Mouse (Mus musculus) G1E (cell line): ENCODE measurements around the gene Nefh. TPM values are rescaled to one million over a fixed set of nuclear protein-coding genes. Genes with fewer than 3 reads are reported as not detected.

Source experiments
- ATAC-seq: 2 replicates; pipeline ENCODE4 v1.8.0; 2016; ENCODE audit warnings: mild to moderate bottlenecking; ENCODE audit not compliant: insufficient number of reproducible peaks, poor library complexity, low FRiP score, severe bottlenecking; ENCODE audit errors: extremely low read depth
- DNase-seq: peaks from one replicate; pipeline ENCODE4 v3.0.0; 2012; ENCODE audit warnings: low spot score
- H3K27me3 ChIP-seq: 2 replicates; pipeline ENCODE4 v1.6.1; 2012; ENCODE audit warnings: mild to moderate bottlenecking, low read length, inconsistent platforms; ENCODE audit not compliant: insufficient read depth
- H3K36me3 ChIP-seq: replicated peaks from 2 replicates; pipeline ENCODE3; 2012; ENCODE audit warnings: mild to moderate bottlenecking, inconsistent platforms
- H3K4me1 ChIP-seq: 2 replicates; pipeline ENCODE4 v1.6.1; 2012; ENCODE audit warnings: low read depth, low read length, inconsistent platforms, mixed read lengths; ENCODE audit not compliant: insufficient read depth
- H3K4me3 ChIP-seq: 2 replicates; pipeline ENCODE4 v1.5.1; 2012; ENCODE audit warnings: low read depth, mild to moderate bottlenecking, inconsistent platforms, low read length, moderate library complexity, mixed read lengths
- H3K9me3 ChIP-seq: replicated peaks from 2 replicates; pipeline ENCODE4 v1.6.1; 2012; ENCODE audit warnings: inconsistent platforms
- CTCF ChIP-seq: IDR thresholded peaks from 2 replicates; pipeline ENCODE4 v1.5.1; 2012; ENCODE audit warnings: low read depth, low read length, inconsistent platforms, mixed read lengths
- GATA1 ChIP-seq: IDR thresholded peaks from 2 replicates; pipeline ENCODE4 v1.6.1; 2012; ENCODE audit warnings: borderline replicate concordance, low read length, inconsistent platforms, mixed read lengths
- GATA2 ChIP-seq: IDR thresholded peaks from 2 replicates; pipeline ENCODE4 v1.6.1; 2012; ENCODE audit warnings: low read depth, low read length, inconsistent platforms, borderline replicate concordance
- POLR2AphosphoS5 ChIP-seq: IDR thresholded peaks from 2 replicates; pipeline ENCODE4 v1.6.1; 2012; ENCODE audit warnings: low read depth, low read length, inconsistent platforms; ENCODE audit not compliant: insufficient replicate concordance
- TAL1 ChIP-seq: conservative IDR thresholded peaks from 2 replicates; pipeline ENCODE4 v1.6.1; 2012; ENCODE audit warnings: low read depth, low read length, inconsistent platforms, mixed read lengths
- polyA plus RNA-seq: library from polyadenylated mRNA; stranded (reverse); fragments of >175 nt; gene quantifications from 2 replicates; pipeline ENCODE4 v1.2.3, GENCODE M21; 2012
- total RNA-seq, 2 experiments: library from RNA; stranded (forward) in 1 of 2; stranded (reverse) in 1 of 2; fragments of 200-1000 nt in 1 of 2; fragments of >200 nt in 1 of 2; fragmentation: Nextera tagmentation in 1 of 2; gene quantifications; 2 replicates each; pipeline ENCODE4 v1.2.3; 2014 to 2017

Nefh gene
- total and polyA plus RNA-seq, 3 experiments, result 49.4 to 179 (median 56.4) TPM

GRCm38 (mm10) chr11:4916068-4916467 lies 31.8 kb downstream of the Nefh start:
- H3K9me3 ChIP-seq, result no peaks in the 10 kb centered on the region
- TF ChIP-seq GATA1, result no peak
- TF ChIP-seq CTCF, result peak; percentile 84

GRCm38 (mm10) chr11:4906231-4906630 lies 41.6 kb downstream of the Nefh start:
- TF ChIP-seq GATA2, result no peak
- TF ChIP-seq CTCF, result no peak
- no peak for TF ChIP-seq POLR2AphosphoS5
- no peak for TF ChIP-seq TAL1
- no peak for TF ChIP-seq GATA1
- Histone ChIP-seq H3K27me3 (no peaks in the 10 kb centered on the region), H3K36me3 (peaks cover 80% of the 10 kb centered on the region), H3K4me3 (no peak overlapping the region), H3K9me3 (no peaks in the 10 kb centered on the region), H3K4me1 (no peaks in the 10 kb centered on the region)
- no peak for ATAC-seq
- DNase-seq, result no peak

More at GRCm38 (mm10) chr11:4916068-4916467, 31.8 kb downstream of the Nefh start:
- ATAC-seq (peak; percentile 40; the same call in 1 of the 2 replicates), DNase-seq (peak; percentile 58)
- Histone ChIP-seq H3K4me3 (no peak overlapping the region), H3K4me1 (peaks cover 2% of the 10 kb centered on the region; the same call in 1 of the 2 replicates), H3K27me3 (no peaks in the 10 kb centered on the region), H3K36me3 (peaks cover 96% of the 10 kb centered on the region)

GRCm38 (mm10) chr11:4901956-4902355 lies 45.9 kb downstream of the Nefh start:
- no peaks in the 10 kb centered on the region for H3K27me3 ChIP-seq
- DNase-seq, result no peak
- H3K4me3 ChIP-seq, result no peak overlapping the region
- no peaks in the 10 kb centered on the region for H3K9me3 ChIP-seq
- no peak for ATAC-seq
- TF ChIP-seq CTCF (no peak), GATA1 (no peak)
- H3K4me1 ChIP-seq, result peaks cover 9% of the 10 kb centered on the region
- H3K36me3 ChIP-seq, result peaks cover 78% of the 10 kb centered on the region

DNA sequence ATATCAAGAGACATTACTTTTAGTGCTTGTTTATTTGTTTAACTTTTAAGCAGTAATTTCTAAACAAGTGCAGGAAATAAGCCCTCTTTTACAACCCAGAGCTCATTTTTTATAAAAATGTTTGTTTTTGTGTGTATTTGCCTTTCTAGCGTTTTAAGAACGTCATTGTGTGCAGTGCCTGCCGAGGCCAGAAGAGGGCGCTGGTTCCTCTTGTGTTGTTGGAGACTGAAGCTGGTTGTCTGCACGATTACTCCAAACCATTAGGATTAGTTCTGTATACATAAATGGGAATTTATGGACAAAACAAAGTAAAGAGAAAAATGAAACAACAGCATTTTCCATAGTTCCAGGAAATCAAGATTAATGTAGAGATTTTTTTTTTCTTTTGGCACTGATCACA lies 47.4 kb downstream of the Nefh start:
- TF ChIP-seq CTCF (peak; percentile 40; the same call in 1 of the 2 replicates), GATA2 (no peak)
- H3K4me1 ChIP-seq, result peaks cover 19% of the 10 kb centered on the region
- no peak overlapping the region for H3K4me3 ChIP-seq
- peaks cover 69% of the 10 kb centered on the region for H3K36me3 ChIP-seq
- DNase-seq, result no peak
- no peak for ATAC-seq
- H3K9me3 ChIP-seq, result no peaks in the 10 kb centered on the region
- no peaks in the 10 kb centered on the region for H3K27me3 ChIP-seq

DNA sequence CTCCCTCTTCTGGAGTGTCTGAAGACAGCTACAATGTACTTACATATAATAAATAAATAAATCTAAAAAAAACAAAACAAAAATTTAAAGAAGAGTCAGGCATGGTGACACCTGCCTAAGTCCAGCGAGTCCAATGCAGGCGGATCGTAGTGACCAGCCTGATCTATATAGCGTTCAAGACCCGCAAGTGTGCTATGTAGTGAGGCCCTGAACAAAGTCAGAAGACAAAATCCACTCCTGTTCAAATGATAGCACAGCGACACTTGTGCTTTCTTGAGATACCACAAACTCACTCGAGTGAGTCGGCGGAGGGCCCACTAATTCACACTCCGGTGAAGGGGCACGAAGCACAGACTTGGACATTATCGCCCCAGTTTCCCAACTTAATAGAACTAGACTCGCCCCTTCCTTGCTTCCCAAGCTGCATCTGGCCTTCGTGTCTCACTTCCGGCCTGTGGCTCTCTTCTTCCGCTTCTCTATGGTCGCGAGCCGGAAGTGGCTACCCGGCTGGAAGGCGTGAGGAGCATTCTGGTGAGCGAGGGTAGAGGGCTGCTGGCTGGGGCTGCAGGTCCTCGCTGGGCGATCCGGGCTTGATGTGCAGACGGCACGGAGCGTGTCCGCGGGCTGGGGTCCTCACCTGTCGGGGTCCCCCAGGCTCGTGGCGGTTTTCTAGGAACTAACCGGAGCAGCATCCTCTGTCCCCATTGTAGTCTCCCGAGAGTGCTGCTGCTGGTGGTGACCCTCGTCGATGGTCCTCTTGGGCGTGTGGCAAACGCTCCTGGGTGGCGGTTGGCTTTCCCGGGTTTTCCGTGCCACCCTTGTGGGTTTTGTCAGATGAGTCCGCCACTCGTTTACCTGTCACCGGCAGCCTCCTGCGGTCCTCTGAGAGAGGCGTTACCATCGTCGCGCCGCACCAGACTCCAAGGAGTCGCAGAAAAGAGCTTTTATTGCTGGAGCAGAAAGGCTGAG lies 52.7 kb downstream of the Nefh start, which contains the start of gene Thoc5:
TSS of gene Thoc5 (plus strand) at position 473 of the 969 bp plus-strand sequence.
- H3K4me1 ChIP-seq, result peaks cover 32% of the 10 kb centered on the region
- TF ChIP-seq TAL1 (no peak), GATA1 (no peak)
- H3K36me3 ChIP-seq, result peaks cover 60% of the 10 kb centered on the region
- peak; percentile 78 for ATAC-seq
- H3K4me3 ChIP-seq, result peak within 1 kb of the TSS; percentile 97
- H3K9me3 ChIP-seq, result no peaks in the 10 kb centered on the region
- no peaks in the 10 kb centered on the region for H3K27me3 ChIP-seq
- peak; percentile 92 for DNase-seq

Other genes with a start within 250 kb of the Nefh start
- 95.7 and 142 TPM in 2 replicates for gene Uqcr10, start 243.7 kb downstream of the Nefh start, total RNA-seq (2014; fragmentation: Nextera tagmentation)
- gene Uqcr10, start 243.7 kb downstream of the Nefh start, total RNA-seq (2017), result 191 and 272 TPM in 2 replicates
- gene Uqcr10, start 243.7 kb downstream of the Nefh start, polyA plus RNA-seq, result 23.8 and 27.4 TPM in 2 replicates
- gene Zmat5, start 243.4 kb downstream of the Nefh start, total RNA-seq (2014; fragmentation: Nextera tagmentation), result 43.4 and 53.5 TPM in 2 replicates
- 11.9 and 16.8 TPM in 2 replicates for gene Zmat5, start 243.4 kb downstream of the Nefh start, total RNA-seq (2017)
- 94.1 and 106 TPM in 2 replicates for gene Zmat5, start 243.4 kb downstream of the Nefh start, polyA plus RNA-seq
- not detected in 2 replicates for gene Cabp7, start 201.3 kb downstream of the Nefh start, total RNA-seq (2014; fragmentation: Nextera tagmentation)
- gene Cabp7, start 201.3 kb downstream of the Nefh start, total RNA-seq (2017), result not detected in 2 replicates
- gene Cabp7, start 201.3 kb downstream of the Nefh start, polyA plus RNA-seq, result not detected in 2 replicates
- 41.9 and 43.3 TPM in 2 replicates for gene Nf2, start 98.5 kb downstream of the Nefh start, total RNA-seq (2014; fragmentation: Nextera tagmentation)
- gene Nf2, start 98.5 kb downstream of the Nefh start, total RNA-seq (2017), result 44.4 and 49.7 TPM in 2 replicates
- gene Nf2, start 98.5 kb downstream of the Nefh start, polyA plus RNA-seq, result 62.2 and 79.7 TPM in 2 replicates
- 16.7 and 36.0 TPM in 2 replicates for gene Nipsnap1, start 74.1 kb downstream of the Nefh start, total RNA-seq (2014; fragmentation: Nextera tagmentation)
- gene Nipsnap1, start 74.1 kb downstream of the Nefh start, total RNA-seq (2017), result 21.8 and 22.5 TPM in 2 replicates
- 24.4 and 25.3 TPM in 2 replicates for gene Nipsnap1, start 74.1 kb downstream of the Nefh start, polyA plus RNA-seq
- 50.6 and 57.9 TPM in 2 replicates for gene Thoc5, start 52.7 kb downstream of the Nefh start, total RNA-seq (2014; fragmentation: Nextera tagmentation)
- gene Thoc5, start 52.7 kb downstream of the Nefh start, total RNA-seq (2017), result 67.5 and 68.8 TPM in 2 replicates
- 5.8 and 8.9 TPM in 2 replicates for gene Thoc5, start 52.7 kb downstream of the Nefh start, polyA plus RNA-seq
- gene Ap1b1, start 38.8 kb upstream of the Nefh start, total RNA-seq (2014; fragmentation: Nextera tagmentation), result 129 and 141 TPM in 2 replicates
- gene Ap1b1, start 38.8 kb upstream of the Nefh start, total RNA-seq (2017), result 94.9 and 98.0 TPM in 2 replicates
- 76.1 and 86.1 TPM in 2 replicates for gene Ap1b1, start 38.8 kb upstream of the Nefh start, polyA plus RNA-seq
- gene Rasl10a, start 110.1 kb upstream of the Nefh start, total RNA-seq (2014; fragmentation: Nextera tagmentation), result not detected in 2 replicates
- 0.55 TPM in 1 of 2 replicates, not detected in the other for gene Rasl10a, start 110.1 kb upstream of the Nefh start, total RNA-seq (2017)
- gene Rasl10a, start 110.1 kb upstream of the Nefh start, polyA plus RNA-seq, result 0.37 and 0.47 TPM in 2 replicates
- 29.4 and 32.1 TPM in 2 replicates for gene Gas2l1, start 117.3 kb upstream of the Nefh start, total RNA-seq (2014; fragmentation: Nextera tagmentation)
- gene Gas2l1, start 117.3 kb upstream of the Nefh start, total RNA-seq (2017), result 18.2 and 22.1 TPM in 2 replicates
- gene Gas2l1, start 117.3 kb upstream of the Nefh start, polyA plus RNA-seq, result 103 and 113 TPM in 2 replicates
- gene Rhbdd3, start 150.9 kb upstream of the Nefh start, total RNA-seq (2014; fragmentation: Nextera tagmentation), result 9.7 and 10.9 TPM in 2 replicates
- 19.4 and 21.1 TPM in 2 replicates for gene Rhbdd3, start 150.9 kb upstream of the Nefh start, total RNA-seq (2017)
- gene Rhbdd3, start 150.9 kb upstream of the Nefh start, polyA plus RNA-seq, result 37.2 and 42.8 TPM in 2 replicates
- 454 and 476 TPM in 2 replicates for gene Ewsr1, start 151.2 kb upstream of the Nefh start, total RNA-seq (2014; fragmentation: Nextera tagmentation)
- 527 and 560 TPM in 2 replicates for gene Ewsr1, start 151.2 kb upstream of the Nefh start, total RNA-seq (2017)
- gene Ewsr1, start 151.2 kb upstream of the Nefh start, polyA plus RNA-seq, result 1,012 and 1,154 TPM in 2 replicates
- not detected in 2 replicates for gene Emid1, start 204.2 kb upstream of the Nefh start, total RNA-seq (2014; fragmentation: Nextera tagmentation)
- 0.16 TPM in 1 of 2 replicates, not detected in the other for gene Emid1, start 204.2 kb upstream of the Nefh start, total RNA-seq (2017)
- not detected in 2 replicates for gene Emid1, start 204.2 kb upstream of the Nefh start, polyA plus RNA-seq